Mouse (Mus musculus): Measurements from ENCODE around the gene Grem2. TPM values are rescaled to one million over a fixed set of nuclear protein-coding genes. Genes with fewer than 3 reads are reported as not detected.

The Grem2 gene
- polyA plus RNA-seq (2017; shearing (Covaris generic)), result not detected

DNA sequence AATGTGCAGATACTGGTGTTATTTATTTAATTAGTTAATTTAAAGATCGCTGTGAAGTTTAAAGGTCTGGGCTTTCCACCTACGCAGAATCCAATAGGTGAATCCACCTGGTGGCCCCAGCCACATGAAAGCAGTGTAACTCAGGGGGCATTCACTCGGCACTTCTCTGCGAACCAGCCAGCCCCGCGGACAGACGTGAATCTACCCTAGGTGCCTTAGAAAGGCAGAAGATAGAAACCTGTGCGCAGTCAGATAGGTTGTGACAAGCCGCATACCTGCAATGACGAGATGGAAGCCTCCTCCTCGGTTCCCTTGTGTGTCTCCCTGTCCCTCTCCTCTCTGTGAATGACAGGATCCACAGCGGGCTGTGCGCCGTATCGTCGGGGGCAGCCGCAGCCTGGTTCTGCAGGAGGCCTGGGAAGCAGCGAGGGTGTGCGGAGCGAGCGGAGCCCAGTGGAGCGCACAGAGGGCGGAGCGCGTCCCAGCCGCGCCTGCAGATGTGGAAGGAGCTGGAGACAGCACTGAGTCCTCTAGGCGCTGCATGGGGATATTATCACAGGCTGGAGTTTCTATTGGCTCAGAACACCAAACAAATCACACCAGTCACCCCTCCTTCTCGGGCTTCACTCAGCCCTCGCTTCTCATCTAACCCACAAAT, at the start of gene Grem2:
TSS of gene Grem2 (minus strand) at position 522 of the 658 bp plus-strand sequence.

All from effector memory CD4-positive, alpha-beta T cell, adult 7 months (primary cell).